Mouse (Mus musculus) MEL (cell line): ENCODE measurements around the gene Trpm8. TPM values are rescaled to one million over a fixed set of nuclear protein-coding genes. Genes with fewer than 3 reads are reported as not detected.

ENCODE experiments used
- DNase-seq: peaks from one replicate; pipeline ENCODE4 v3.0.0; 2011; ENCODE audit warnings: low read depth, low spot score
- H3K27ac ChIP-seq: 2 replicates; pipeline ENCODE4 v1.5.1; 2012; ENCODE audit warnings: low read depth, mild to moderate bottlenecking, control low read depth, low read length, moderate library complexity; ENCODE audit not compliant: control insufficient read depth
- H3K27me3 ChIP-seq, 2 experiments: fragments of 150-350 bp in 1 of 2; sonication (generic) in 1 of 2; 2 replicates each; pipeline ENCODE4 v1.6.1; 2012; ENCODE audit warnings: low read length in 2 of 2, mild to moderate bottlenecking in 2 of 2, improper control_type of control experiment in 1 of 2, moderate library complexity in 1 of 2; ENCODE audit not compliant: insufficient read depth in 2 of 2, control insufficient read depth in 1 of 2
- H3K36me3 ChIP-seq, 2 experiments: 2 replicates each; pipeline ENCODE4 v1.6.1; 2012 to 2014; ENCODE audit warnings: low read length in 2 of 2, improper control_type of control experiment in 1 of 2, inconsistent platforms in 1 of 2, mild to moderate bottlenecking in 1 of 2; ENCODE audit not compliant: insufficient read depth in 2 of 2, control insufficient read depth in 1 of 2
- H3K4me1 ChIP-seq, 2 experiments: fragments of 150-350 bp in 1 of 2; sonication (generic) in 1 of 2; 2 replicates each; pipeline ENCODE4 v1.6.1; 2012; ENCODE audit warnings: low read length in 2 of 2, improper control_type of control experiment in 1 of 2, mild to moderate bottlenecking in 1 of 2; ENCODE audit not compliant: insufficient read depth in 2 of 2, control insufficient read depth in 1 of 2
- H3K4me3 ChIP-seq, 2 experiments: fragments of 150-350 bp in 1 of 2; sonication (generic) in 1 of 2; 2 replicates each; pipeline ENCODE4 v1.5.1; 2012; ENCODE audit warnings: low read depth in 2 of 2, low read length in 2 of 2, mild to moderate bottlenecking in 2 of 2, moderate library complexity in 2 of 2, control low read depth in 1 of 2, improper control_type of control experiment in 1 of 2; ENCODE audit not compliant: control insufficient read depth in 1 of 2, insufficient read depth in 1 of 2
- H3K79me2 ChIP-seq: 2 replicates; pipeline ENCODE4 v1.6.1; 2012; ENCODE audit warnings: mild to moderate bottlenecking, low read length, moderate library complexity; ENCODE audit not compliant: control insufficient read depth, poor library complexity, insufficient read depth
- H3K9ac ChIP-seq: 2 replicates; pipeline ENCODE4 v1.6.1; 2012; ENCODE audit warnings: low read depth, mild to moderate bottlenecking, control low read depth, low read length, moderate library complexity; ENCODE audit not compliant: control insufficient read depth, poor library complexity, severe bottlenecking
- H3K9me3 ChIP-seq: fragments of 150-350 bp; sonication (generic); replicated peaks from 2 replicates; pipeline ENCODE4 v1.6.1; 2012; ENCODE audit warnings: mild to moderate bottlenecking, low read length, improper control_type of control experiment, moderate library complexity; ENCODE audit not compliant: insufficient read depth
- CHD1 ChIP-seq: IDR thresholded peaks from 2 replicates; pipeline ENCODE4 v1.6.1; 2012; ENCODE audit warnings: low read depth, mild to moderate bottlenecking, inconsistent platforms, low read length, improper control_type of control experiment
- CHD2 ChIP-seq: IDR thresholded peaks from 2 replicates; pipeline ENCODE4 v1.6.1; 2011; ENCODE audit warnings: low read length, improper control_type of control experiment
- CTCF ChIP-seq, 3 experiments: IDR thresholded peaks in 2 of 3; conservative IDR thresholded peaks in 1 of 3; 2 replicates each; pipeline ENCODE4 v1.5.1; 2011 to 2012; ENCODE audit warnings: low read length in 3 of 3, low read depth in 2 of 3, mild to moderate bottlenecking in 2 of 3, improper control_type of control experiment in 1 of 3, inconsistent platforms in 1 of 3, mixed read lengths in 1 of 3, moderate library complexity in 1 of 3; ENCODE audit not compliant: control insufficient read depth in 1 of 3, insufficient read depth in 1 of 3, poor library complexity in 1 of 3, severe bottlenecking in 1 of 3
- ELF1 ChIP-seq: IDR thresholded peaks from 2 replicates; pipeline ENCODE4 v1.6.1; 2014; ENCODE audit warnings: low read depth, mild to moderate bottlenecking, inconsistent platforms, low read length, improper control_type of control experiment, moderate library complexity
- EP300 ChIP-seq, 2 experiments: IDR thresholded peaks; 2 replicates each; pipeline ENCODE4 v1.6.1; 2011; ENCODE audit warnings: improper control_type of control experiment in 2 of 2, low read length in 2 of 2, low read depth in 1 of 2, mild to moderate bottlenecking in 1 of 2
- KAT2A ChIP-seq: conservative IDR thresholded peaks from 2 replicates; pipeline ENCODE4 v1.6.1; 2012; ENCODE audit warnings: low read depth, low read length, improper control_type of control experiment, inconsistent platforms
- MYC ChIP-seq: IDR thresholded peaks from 2 replicates; pipeline ENCODE4 v1.6.1; 2011; ENCODE audit warnings: low read depth, mild to moderate bottlenecking, low read length, improper control_type of control experiment, moderate library complexity
- POLR2AphosphoS2 ChIP-seq: IDR thresholded peaks from 2 replicates; pipeline ENCODE4 v1.6.1; 2011; ENCODE audit warnings: low read length, improper control_type of control experiment
- RAD21 ChIP-seq: IDR thresholded peaks from 2 replicates; pipeline ENCODE4 v1.6.1; 2011; ENCODE audit warnings: mild to moderate bottlenecking, low read depth, low read length, improper control_type of control experiment
- SMC3 ChIP-seq: IDR thresholded peaks from 2 replicates; pipeline ENCODE4 v1.6.1; 2011; ENCODE audit warnings: low read depth, low read length, improper control_type of control experiment
- TBP ChIP-seq: IDR thresholded peaks from 2 replicates; pipeline ENCODE4 v1.8.0; 2011; ENCODE audit warnings: low read depth, low read length, improper control_type of control experiment
- UBTF ChIP-seq: IDR thresholded peaks from 2 replicates; pipeline ENCODE4 v1.6.1; 2012; ENCODE audit warnings: low read depth, mild to moderate bottlenecking, inconsistent platforms, low read length, improper control_type of control experiment, moderate library complexity, borderline replicate concordance; ENCODE audit not compliant: insufficient read depth
- polyA plus RNA-seq, 2 experiments: library from polyadenylated mRNA; stranded (reverse) in 1 of 2; unstranded in 1 of 2; fragments of >175 nt in 1 of 2; fragments of >200 nt in 1 of 2; gene quantifications; 2 replicates each; pipeline versions ENCODE4 v1.2.1 to v1.2.4; 2012; ENCODE audit warnings: low replicate concordance in 2 of 2, low read depth in 1 of 2; ENCODE audit not compliant: insufficient read length in 2 of 2, insufficient read depth in 1 of 2, missing spikeins in 1 of 2
- total RNA-seq: library from RNA; depleted of rRNA; stranded (reverse); fragments of 300-350 nt; gene quantifications from 2 replicates; pipeline ENCODE4 v1.2.3, GENCODE M21; 2012

Gene Trpm8
- total and polyA plus RNA-seq, 3 experiments = not detected

GRCm38 (mm10) chr1:88433096-88433883 lies 155.8 kb downstream of the Trpm8 start:
- H3K27ac ChIP-seq = no peak overlapping the region
- peak overlapping the region in 1 of 2 experiments; percentile 22; a peak in 1 of 4 replicates for H3K4me3 ChIP-seq
- H3K9me3 ChIP-seq = no peaks in the 10 kb centered on the region
- TF ChIP-seq ELF1 (0 out of 2 replicates have a peak, but pooled peaks have one; percentile 43), UBTF (no peak)
- TF ChIP-seq, all 39 proteins: peak for 1
- Histone ChIP-seq H3K79me2 (no peaks in the 10 kb centered on the region), H3K36me3 (no peaks in the 10 kb centered on the region), H3K27me3 (no peaks in the 10 kb centered on the region), H3K4me1 (0 out of 4 replicates have a peak, but pooled peaks cover 0 to 3% of the 10 kb centered on the region in 2 experiments), H3K9ac (no peak overlapping the region)
- DNase-seq = peak; percentile 38

GRCm38 (mm10) chr1:88434057-88434456 lies 156.6 kb downstream of the Trpm8 start:
- no peaks in the 10 kb centered on the region for H3K27me3 ChIP-seq
- H3K9ac ChIP-seq = no peak overlapping the region
- TF ChIP-seq KAT2A (no peak), CHD1 (no peak), POLR2AphosphoS2 (no peak), ELF1 (no peak), CTCF (IDR thresholded peaks at IDR 0.05 in 2 of 3, conservative IDR thresholded peaks at IDR 0.05 in 1 of 3; ENCODE audit: control insufficient read depth in 1 of 3, insufficient read depth in 1 of 3, low read depth in 2 of 3, low read length in 3 of 3, poor library complexity in 1 of 3, severe bottlenecking in 1 of 3) (peak in 2 of 3 experiments; percentile 37 to 41; a peak in 5 of 6 replicates), EP300 (IDR thresholded peaks at IDR 0.05; ENCODE audit: low read depth in 1 of 2, low read length in 2 of 2) (no peak), MYC (no peak), CHD2 (no peak), TBP (no peak), SMC3 (peak; percentile 33; the same call in 1 of the 2 replicates), RAD21 (peak; percentile 29)
- TF ChIP-seq, all 39 proteins: peak for 3
- Histone ChIP-seq H3K79me2 (no peaks in the 10 kb centered on the region), H3K4me1 (0 out of 4 replicates have a peak, but pooled peaks cover 0 to 3% of the 10 kb centered on the region in 2 experiments), H3K36me3 (no peaks in the 10 kb centered on the region), H3K4me3 (no peak overlapping the region), H3K27ac (no peak overlapping the region), H3K9me3 (no peaks in the 10 kb centered on the region)
- DNase-seq = peak; percentile 15
